Mouse (Mus musculus): ENCODE data around the gene Pik3r2. TPM values are rescaled to one million over a fixed set of nuclear protein-coding genes. Genes with fewer than 3 reads are reported as not detected.
A peak's percentile ranks its signal among the peaks of the same experiment; 100 is the strongest.

The Pik3r2 gene
- polyA plus RNA-seq, 1 experiment, result 150 TPM

DNA sequence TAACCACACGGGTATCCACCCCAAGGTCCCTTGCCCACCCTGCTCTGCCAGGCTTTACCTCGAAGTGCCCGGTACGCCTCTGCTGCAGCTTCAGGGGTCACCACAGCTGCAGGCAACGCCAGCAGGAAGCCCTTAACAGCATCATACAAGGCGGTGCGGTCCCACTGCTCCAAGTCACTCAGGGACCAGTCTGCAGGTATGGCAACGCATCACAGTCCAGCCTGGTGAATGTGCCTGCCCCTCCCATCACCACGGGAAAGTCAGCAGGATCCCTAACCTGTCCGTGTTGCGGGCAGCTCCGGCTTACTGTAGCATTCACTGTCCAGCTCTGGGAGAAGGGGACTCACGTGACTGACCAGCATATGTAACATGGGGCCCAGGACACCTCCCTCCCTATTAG, 4.4 kb downstream of the Pik3r2 start:
- DNase-seq (ENCODE audit: low read depth), result no peak
- TF ChIP-seq POLR2A (IDR thresholded peaks at IDR 0.05; ENCODE audit: borderline replicate concordance, extremely low read depth, insufficient read depth, insufficient read length, poor library complexity, severe bottlenecking) (no peak), CTCF (IDR thresholded peaks at IDR 0.05; ENCODE audit: borderline replicate concordance, extremely low read depth, insufficient read depth, insufficient read length) (no peak)

DNA sequence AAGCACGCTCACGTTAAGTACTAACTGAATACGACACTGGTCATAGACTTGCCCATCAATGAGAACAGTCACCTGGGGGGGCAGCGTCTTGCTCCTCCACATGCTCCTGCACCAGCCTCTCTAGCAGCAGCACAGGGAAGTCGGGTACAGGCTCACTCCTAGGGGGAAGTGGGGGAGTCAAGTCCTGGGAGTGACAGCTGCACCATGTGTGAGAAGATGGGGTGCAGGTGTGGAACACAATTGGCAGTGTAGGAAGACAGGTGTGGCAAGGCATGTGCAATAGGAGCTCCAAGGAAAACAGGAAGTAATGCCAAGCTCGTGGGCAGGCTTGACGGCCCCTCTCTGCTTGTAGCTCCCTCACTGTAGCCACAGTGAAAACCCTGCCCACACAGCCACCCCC, 5.3 kb downstream of the Pik3r2 start:
- TF ChIP-seq POLR2A (IDR thresholded peaks at IDR 0.05; ENCODE audit: borderline replicate concordance, extremely low read depth, insufficient read depth, insufficient read length, poor library complexity, severe bottlenecking) (no peak), CTCF (IDR thresholded peaks at IDR 0.05; ENCODE audit: borderline replicate concordance, extremely low read depth, insufficient read depth, insufficient read length) (no peak)
- no peak for DNase-seq (ENCODE audit: low read depth)

DNA sequence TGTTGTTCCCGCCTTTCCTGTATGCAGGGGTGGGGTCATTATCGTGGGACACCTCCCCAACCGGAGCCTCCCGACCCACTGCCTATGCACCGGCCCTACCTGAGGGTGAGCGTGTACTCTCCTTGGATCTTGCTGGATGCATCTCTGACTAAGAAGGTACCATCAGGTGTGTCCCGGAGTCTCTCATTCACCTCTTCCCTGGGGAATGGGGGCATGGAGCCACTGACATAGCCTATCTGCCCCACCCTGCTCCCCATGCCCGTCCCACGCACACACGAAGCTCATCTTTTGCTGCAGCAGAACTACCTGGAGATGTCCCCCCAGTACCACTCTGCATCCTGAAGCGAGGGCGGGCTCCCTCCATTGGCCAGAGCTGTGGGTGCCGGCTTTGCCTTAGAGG, 5.8 kb downstream of the Pik3r2 start:
- TF ChIP-seq CTCF (IDR thresholded peaks at IDR 0.05; ENCODE audit: borderline replicate concordance, extremely low read depth, insufficient read depth, insufficient read length), result no peak
- no peak for TF ChIP-seq POLR2A (IDR thresholded peaks at IDR 0.05; ENCODE audit: borderline replicate concordance, extremely low read depth, insufficient read depth, insufficient read length, poor library complexity, severe bottlenecking)
- no peak for DNase-seq (ENCODE audit: low read depth)

DNA sequence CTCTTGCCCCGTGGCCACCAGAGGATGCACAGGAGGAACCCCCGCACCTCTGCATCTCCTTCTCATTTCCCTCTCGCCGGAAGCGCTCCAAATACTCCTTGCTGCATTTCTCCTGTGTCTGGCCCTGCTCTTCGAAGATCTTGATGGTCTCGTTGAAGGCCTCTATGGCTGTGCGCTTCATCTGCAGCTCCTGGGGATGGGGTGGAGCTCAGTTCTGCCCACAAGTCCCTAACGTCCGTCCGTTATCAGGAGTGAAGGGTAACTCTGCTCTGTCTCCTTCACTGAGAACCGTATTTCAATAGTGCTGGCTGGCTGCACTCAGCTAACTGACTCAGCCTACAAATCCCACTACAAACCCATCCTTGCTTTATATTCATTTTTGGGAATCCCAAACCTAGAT, 6.7 kb downstream of the Pik3r2 start:
- no peak for TF ChIP-seq POLR2A (IDR thresholded peaks at IDR 0.05; ENCODE audit: borderline replicate concordance, extremely low read depth, insufficient read depth, insufficient read length, poor library complexity, severe bottlenecking)
- no peak for TF ChIP-seq CTCF (IDR thresholded peaks at IDR 0.05; ENCODE audit: borderline replicate concordance, extremely low read depth, insufficient read depth, insufficient read length)
- DNase-seq (ENCODE audit: low read depth), result no peak

DNA sequence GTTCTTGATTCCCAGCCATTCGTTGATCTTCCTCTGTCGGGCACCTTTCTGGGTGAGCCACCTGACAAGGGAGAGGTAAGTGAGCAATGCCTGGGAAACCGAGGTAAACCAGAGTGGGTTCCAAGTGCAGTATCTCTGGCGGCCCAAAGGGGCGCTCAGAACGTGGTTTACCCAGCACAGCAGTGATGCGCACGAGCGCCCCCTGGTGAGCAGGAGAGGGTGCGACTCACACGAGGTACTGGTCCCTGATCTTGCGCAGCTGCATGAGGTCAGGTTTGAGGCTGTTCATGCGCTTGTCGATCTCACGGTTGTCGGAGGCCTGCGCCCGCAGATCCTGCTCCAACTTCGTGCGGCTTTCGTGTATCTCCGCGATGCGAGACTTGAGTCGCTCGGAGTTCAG, 7.2 kb downstream of the Pik3r2 start:
- TF ChIP-seq POLR2A (IDR thresholded peaks at IDR 0.05; ENCODE audit: borderline replicate concordance, extremely low read depth, insufficient read depth, insufficient read length, poor library complexity, severe bottlenecking) (no peak), CTCF (IDR thresholded peaks at IDR 0.05; ENCODE audit: borderline replicate concordance, extremely low read depth, insufficient read depth, insufficient read length) (peak; percentile 100)
- DNase-seq (ENCODE audit: low read depth), result peak; percentile 97

DNA sequence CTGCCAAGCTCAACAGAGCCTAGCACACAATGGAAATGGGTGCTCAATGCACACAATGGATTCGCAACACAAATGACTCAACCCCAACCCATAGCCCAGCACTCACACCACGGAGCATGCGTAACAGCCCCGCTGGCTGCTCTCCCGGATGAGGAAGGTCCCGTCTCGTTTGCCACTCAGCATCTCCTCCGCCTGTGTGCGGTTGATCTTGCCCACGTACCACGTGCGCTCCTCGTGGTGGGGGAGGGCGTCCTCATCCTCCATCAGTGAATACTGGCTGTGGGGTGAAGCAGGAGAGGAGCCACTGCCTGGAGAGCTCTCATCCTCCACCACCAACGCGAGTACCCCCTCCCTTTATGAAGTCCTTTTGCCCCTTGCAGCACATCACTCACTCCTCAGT, 7.6 kb downstream of the Pik3r2 start:
- TF ChIP-seq CTCF (IDR thresholded peaks at IDR 0.05; ENCODE audit: borderline replicate concordance, extremely low read depth, insufficient read depth, insufficient read length), result no peak
- TF ChIP-seq POLR2A (IDR thresholded peaks at IDR 0.05; ENCODE audit: borderline replicate concordance, extremely low read depth, insufficient read depth, insufficient read length, poor library complexity, severe bottlenecking), result no peak
- DNase-seq (ENCODE audit: low read depth), result no peak

DNA sequence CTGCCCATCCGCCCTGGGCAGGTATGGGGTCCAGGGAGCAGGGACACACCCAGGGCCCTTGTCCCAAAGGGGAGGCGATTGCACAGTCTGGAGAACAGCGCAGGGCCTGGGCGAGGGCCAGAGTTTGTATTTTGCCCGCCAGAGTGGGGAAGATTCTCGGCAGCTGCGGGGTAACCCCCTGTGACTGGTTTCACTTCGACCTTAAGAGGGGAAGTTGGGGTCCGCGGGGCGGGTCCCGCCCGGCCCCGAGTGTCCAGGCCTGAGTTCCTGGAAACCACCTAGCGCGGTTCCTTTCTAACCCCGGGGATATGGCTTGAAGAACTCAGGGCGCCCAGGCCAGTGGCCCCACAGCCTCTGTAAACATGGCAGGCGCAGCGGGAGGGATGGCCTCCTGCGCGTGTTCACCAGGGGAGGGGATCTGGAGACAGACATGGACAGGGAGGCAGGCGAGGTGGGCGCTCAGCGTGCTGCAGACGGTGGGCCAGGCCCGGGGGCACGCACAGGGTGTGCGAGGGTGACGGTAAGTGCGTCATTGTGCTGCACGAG, 8.2 kb downstream of the Pik3r2 start:
- no peak for DNase-seq (ENCODE audit: low read depth)
- TF ChIP-seq CTCF (IDR thresholded peaks at IDR 0.05; ENCODE audit: borderline replicate concordance, extremely low read depth, insufficient read depth, insufficient read length) (no peak), POLR2A (IDR thresholded peaks at IDR 0.05; ENCODE audit: borderline replicate concordance, extremely low read depth, insufficient read depth, insufficient read length, poor library complexity, severe bottlenecking) (no peak)

DNA sequence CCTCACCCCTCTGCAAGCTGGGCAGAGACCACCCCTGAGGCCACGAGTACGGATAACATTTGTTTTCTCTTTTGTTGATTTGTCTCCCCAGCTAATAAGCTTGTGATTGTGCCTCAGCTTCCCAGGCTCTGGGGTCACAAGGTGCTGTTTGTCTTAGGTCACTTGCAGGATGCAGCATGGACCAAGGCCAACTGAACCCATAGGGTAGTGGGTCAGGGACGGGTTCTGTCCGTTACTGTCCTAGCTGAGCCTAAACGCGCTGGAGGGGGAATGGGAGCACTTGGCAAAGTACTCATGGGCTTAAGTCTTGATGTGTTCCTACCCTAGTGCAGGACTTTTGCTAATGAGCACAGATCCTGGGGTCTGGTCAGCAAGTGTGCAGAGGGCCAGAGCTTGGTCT, 9.0 kb downstream of the Pik3r2 start:
- TF ChIP-seq POLR2A (IDR thresholded peaks at IDR 0.05; ENCODE audit: borderline replicate concordance, extremely low read depth, insufficient read depth, insufficient read length, poor library complexity, severe bottlenecking) (no peak), CTCF (IDR thresholded peaks at IDR 0.05; ENCODE audit: borderline replicate concordance, extremely low read depth, insufficient read depth, insufficient read length) (no peak)
- DNase-seq (ENCODE audit: low read depth), result no peak

DNA sequence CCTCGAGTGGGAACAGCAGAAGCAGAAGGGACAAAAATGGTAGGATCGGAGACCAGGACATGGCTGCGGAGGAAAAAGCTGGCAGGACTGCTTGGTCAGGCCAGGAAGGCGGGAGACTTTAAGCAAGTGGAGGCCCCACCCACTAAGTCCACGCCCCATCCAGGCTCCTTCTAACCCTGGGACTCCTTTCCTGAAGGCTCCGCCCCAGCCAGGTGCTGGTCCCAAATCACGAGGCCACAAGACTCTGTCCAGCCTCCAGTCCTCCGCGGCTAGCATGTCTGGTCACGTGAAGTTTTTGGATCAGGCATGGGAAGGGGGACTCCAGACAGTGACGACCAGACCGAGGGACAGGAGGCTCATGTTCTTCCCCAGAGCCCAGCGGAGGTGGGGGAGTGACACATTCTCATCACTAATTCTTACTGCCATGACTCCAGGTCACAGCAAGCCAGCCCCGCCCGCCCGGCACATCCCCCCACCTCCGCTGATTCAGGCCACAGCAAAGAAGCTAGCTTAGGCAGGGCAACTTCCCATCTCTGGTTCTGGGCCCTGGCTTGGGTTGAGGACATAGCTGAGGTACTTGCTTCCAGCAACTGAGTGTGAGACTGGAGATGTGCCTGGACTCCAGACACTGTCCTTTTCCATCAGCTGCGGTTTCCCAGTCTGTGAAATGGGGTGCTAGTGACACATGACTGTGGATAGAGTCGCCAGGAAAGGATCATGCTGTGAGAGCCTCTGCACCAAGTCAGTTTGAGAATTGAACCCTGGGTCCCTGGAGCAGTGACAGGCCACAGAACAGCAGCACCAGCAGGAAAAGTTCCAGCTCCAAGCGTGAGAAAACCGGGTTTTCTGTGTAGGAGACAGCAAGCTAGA, 9.7 kb downstream of the Pik3r2 start:
- peak; percentile 50 for DNase-seq (ENCODE audit: low read depth)

DNA sequence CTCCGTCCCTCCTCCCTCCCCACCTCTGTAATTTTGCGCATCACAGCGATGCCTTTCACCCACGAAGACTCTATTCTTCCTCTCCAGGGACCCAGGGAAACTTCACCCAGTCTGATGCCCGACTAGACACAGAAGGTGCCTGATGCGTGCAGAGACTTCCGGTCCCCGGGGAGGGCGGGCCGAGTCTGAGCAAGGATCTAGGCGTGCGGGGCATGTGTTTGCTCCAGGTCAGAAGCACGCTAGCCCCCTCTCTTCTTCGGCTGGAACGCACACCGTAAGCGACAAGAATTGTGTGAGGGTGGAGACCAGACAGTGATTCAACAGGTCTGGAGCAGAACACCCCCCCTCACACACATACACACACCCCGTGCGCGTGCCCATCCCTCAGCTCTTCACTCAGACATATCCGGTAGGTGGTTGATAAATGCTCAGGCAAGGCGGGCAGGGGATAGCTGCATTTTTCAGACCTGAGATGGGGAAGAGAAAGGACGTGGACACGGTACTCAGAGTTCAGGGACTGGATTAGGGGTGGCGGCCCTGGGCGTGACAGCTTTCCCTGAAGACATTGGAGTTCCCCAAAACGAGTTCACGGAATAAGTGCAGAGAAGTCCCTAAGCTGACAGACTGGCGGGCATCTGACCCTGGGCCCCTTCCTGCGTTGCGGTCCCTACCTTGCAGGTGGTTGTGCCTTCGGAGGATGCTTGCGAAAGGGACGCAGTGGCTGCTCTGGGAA, 10.5 kb downstream of the Pik3r2 start:
- no peak for DNase-seq (ENCODE audit: low read depth)

More for the DNA sequence above, 9.7 kb downstream of the Pik3r2 start:
- TF ChIP-seq CTCF (IDR thresholded peaks at IDR 0.05; ENCODE audit: borderline replicate concordance, extremely low read depth, insufficient read depth, insufficient read length) (no peak), POLR2A (IDR thresholded peaks at IDR 0.05; ENCODE audit: borderline replicate concordance, extremely low read depth, insufficient read depth, insufficient read length, poor library complexity, severe bottlenecking) (no peak)

DNA sequence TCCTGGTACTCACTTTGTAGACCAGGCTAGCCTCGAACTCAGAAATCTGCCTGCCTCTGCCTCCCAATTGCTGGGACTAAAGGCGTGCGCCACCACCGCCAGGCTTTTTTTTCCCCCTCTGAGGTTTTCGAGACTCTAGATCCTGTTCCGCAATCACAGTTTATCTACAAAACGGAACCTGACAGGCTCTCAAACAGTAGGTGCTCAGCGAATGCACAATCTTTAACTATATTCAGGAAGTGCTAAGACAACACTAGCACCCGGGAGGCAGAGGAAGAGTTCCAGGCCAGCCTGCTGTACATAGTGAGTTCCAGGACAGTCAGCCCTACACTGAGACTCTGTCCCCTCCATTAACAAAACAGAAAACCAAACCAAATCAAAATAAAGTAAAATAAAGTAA, 11.2 kb downstream of the Pik3r2 start:
- TF ChIP-seq CTCF (IDR thresholded peaks at IDR 0.05; ENCODE audit: borderline replicate concordance, extremely low read depth, insufficient read depth, insufficient read length), result no peak
- no peak for TF ChIP-seq POLR2A (IDR thresholded peaks at IDR 0.05; ENCODE audit: borderline replicate concordance, extremely low read depth, insufficient read depth, insufficient read length, poor library complexity, severe bottlenecking)
- DNase-seq (ENCODE audit: low read depth), result no peak

More for the DNA sequence above, 10.5 kb downstream of the Pik3r2 start:
- TF ChIP-seq POLR2A (IDR thresholded peaks at IDR 0.05; ENCODE audit: borderline replicate concordance, extremely low read depth, insufficient read depth, insufficient read length, poor library complexity, severe bottlenecking), result no peak
- no peak for TF ChIP-seq CTCF (IDR thresholded peaks at IDR 0.05; ENCODE audit: borderline replicate concordance, extremely low read depth, insufficient read depth, insufficient read length)
